ENCODE assay signal across 31 mouse cellular contexts in genomic region chr17:3803507-3803906, GRCm38 (mm10).
DNase-seq lines count a peak whose midpoint lies in the region; ATAC-seq and TF ChIP-seq lines count a peak whose summit lies in the region.
"Had no signal": no experiment of that assay in that cellular context is flagged by ENCODE, and none has a peak within 500 bp of the region (broad histone marks: within the 10 kb centered on the region; RNA-seq: fewer than 3 reads in every experiment).

No protein-coding gene starts in this region.

- no peaks in the 10 kb centered on the region for H3K27me3 ChIP-seq in forebrain, embryonic 16.5 days (replicated peaks; ENCODE audit: control insufficient read depth, insufficient read depth, low read length)
- no peaks in the 10 kb centered on the region for H3K27me3 ChIP-seq in forebrain, embryonic 15.5 days
- no peaks in the 10 kb centered on the region for H3K27me3 ChIP-seq in hindbrain, postnatal 0 days (ENCODE audit: insufficient read depth, low read length)
- H3K27me3 ChIP-seq in hindbrain, embryonic 12.5 days: no peaks in the 10 kb centered on the region
- no peaks in the 10 kb centered on the region for H3K27me3 ChIP-seq in neural tube, embryonic 14.5 days (ENCODE audit: control insufficient read depth, insufficient read depth, low read length)
- H3K27me3 ChIP-seq: embryonic facial prominence, embryonic 13.5 days; heart, embryonic 12.5 days; heart, embryonic 15.5 days had no signal

- TF ChIP-seq POLR2A in brain, embryonic 14.5 days (IDR thresholded peaks at IDR 0.05; ENCODE audit: borderline replicate concordance, extremely low read depth, insufficient read depth, insufficient read length, poor library complexity, severe bottlenecking): no peak

- H3K9me3 ChIP-seq in forebrain, embryonic 16.5 days (ENCODE audit: control insufficient read depth, low read length): no peaks in the 10 kb centered on the region
- no peaks in the 10 kb centered on the region for H3K9me3 ChIP-seq in forebrain, embryonic 15.5 days
- H3K9me3 ChIP-seq in hindbrain, postnatal 0 days (ENCODE audit: low read length): no peaks in the 10 kb centered on the region
- H3K9me3 ChIP-seq in hindbrain, embryonic 12.5 days (replicated peaks): no peaks in the 10 kb centered on the region
- H3K9me3 ChIP-seq in neural tube, embryonic 14.5 days (ENCODE audit: control insufficient read depth, low read length): no peaks in the 10 kb centered on the region
- H3K9me3 ChIP-seq: embryonic facial prominence, embryonic 10.5 days; embryonic facial prominence, embryonic 13.5 days; heart, embryonic 12.5 days; heart, embryonic 15.5 days; hindbrain, embryonic 10.5 days had no signal

- H3K4me3 ChIP-seq in forebrain, embryonic 16.5 days (replicated peaks; ENCODE audit: low read length): no peak overlapping the region
- H3K4me3 ChIP-seq in forebrain, embryonic 15.5 days: no peak overlapping the region
- H3K4me3 ChIP-seq in hindbrain, postnatal 0 days (ENCODE audit: low read length): no peak overlapping the region
- H3K4me3 ChIP-seq in hindbrain, embryonic 12.5 days: no peak overlapping the region
- H3K4me3 ChIP-seq in neural tube, embryonic 14.5 days (ENCODE audit: low read depth, low read length): no peak overlapping the region
- H3K4me3 ChIP-seq: embryonic facial prominence, embryonic 10.5 days; embryonic facial prominence, embryonic 13.5 days; erythroblast, embryonic 14.5 days; heart, embryonic 12.5 days; heart, embryonic 15.5 days; hindbrain, embryonic 10.5 days had no signal

- WGBS in forebrain, embryonic 16.5 days: 66% methylated on average over 1 of the region's 1 CpGs
- WGBS in forebrain, embryonic 15.5 days: 73% methylated on average over 1 of the region's 1 CpGs
- WGBS in hindbrain, postnatal 0 days: 60% methylated on average over 1 of the region's 1 CpGs
- WGBS in hindbrain, embryonic 12.5 days: 88% methylated on average over 1 of the region's 1 CpGs
- 63% methylated on average over 1 of the region's 1 CpGs for WGBS in neural tube, embryonic 14.5 days

- peak; percentile 25 for DNase-seq in hindbrain, postnatal 0 days (ENCODE audit: low spot score)
- DNase-seq in neural tube, embryonic 10.5 days (ENCODE audit: extremely low spot score, low spot score): no peak
- peak; percentile 62 for DNase-seq in brain, embryonic 14.5 days (ENCODE audit: low read depth)
- no peak for DNase-seq in cerebellum, adult 18-20 months
- DNase-seq: adrenal gland, adult 8-10 months; adrenal gland, postnatal 25 days; cerebellum, adult 11 months; cerebellum, adult 8-10 months; cerebellum, postnatal 10 days; cerebellum, postnatal 36 days; embryo, embryonic 11 days; gastrocnemius, postnatal 25 days; heart, adult 18-20 months; heart, postnatal 10 days; heart, postnatal 36 days; kidney, adult 18-20 months had no signal

- no peaks in the 10 kb centered on the region for H3K36me3 ChIP-seq in forebrain, embryonic 16.5 days (ENCODE audit: control insufficient read depth, insufficient read depth)
- no peaks in the 10 kb centered on the region for H3K36me3 ChIP-seq in forebrain, embryonic 15.5 days
- H3K36me3 ChIP-seq in hindbrain, postnatal 0 days (ENCODE audit: insufficient read depth, low read length): no peaks in the 10 kb centered on the region
- H3K36me3 ChIP-seq in hindbrain, embryonic 12.5 days: no peaks in the 10 kb centered on the region
- H3K36me3 ChIP-seq in neural tube, embryonic 14.5 days (ENCODE audit: control insufficient read depth, insufficient read depth, low read length): no peaks in the 10 kb centered on the region
- H3K36me3 ChIP-seq: embryonic facial prominence, embryonic 10.5 days; embryonic facial prominence, embryonic 13.5 days; heart, embryonic 12.5 days; heart, embryonic 15.5 days; hindbrain, embryonic 10.5 days had no signal

- no peak overlapping the region for H3K27ac ChIP-seq in forebrain, embryonic 16.5 days (ENCODE audit: low read length)
- H3K27ac ChIP-seq in forebrain, embryonic 15.5 days (replicated peaks): no peak overlapping the region; the same call in 1 of the 2 replicates
- H3K27ac ChIP-seq in hindbrain, postnatal 0 days: no peak overlapping the region
- no peak overlapping the region for H3K27ac ChIP-seq in hindbrain, embryonic 12.5 days
- H3K27ac ChIP-seq in neural tube, embryonic 14.5 days (ENCODE audit: low read depth, low read length): peak overlapping the region; percentile 16; the same call in 1 of the 2 replicates
- H3K27ac ChIP-seq: embryonic facial prominence, embryonic 10.5 days; embryonic facial prominence, embryonic 13.5 days; heart, embryonic 15.5 days; hindbrain, embryonic 10.5 days had no signal

- H3K4me2 ChIP-seq in forebrain, embryonic 16.5 days (ENCODE audit: low read length): no peak overlapping the region
- no peak overlapping the region for H3K4me2 ChIP-seq in forebrain, embryonic 15.5 days (replicated peaks)
- no peak overlapping the region for H3K4me2 ChIP-seq in hindbrain, postnatal 0 days (ENCODE audit: low read depth, low read length)
- H3K4me2 ChIP-seq in hindbrain, embryonic 12.5 days (replicated peaks): no peak overlapping the region
- H3K4me2 ChIP-seq in neural tube, embryonic 14.5 days (ENCODE audit: low read depth, low read length): no peak overlapping the region
- H3K4me2 ChIP-seq: embryonic facial prominence, embryonic 13.5 days; heart, embryonic 12.5 days; heart, embryonic 15.5 days had no signal

- peaks cover 7% of the 10 kb centered on the region for H3K4me1 ChIP-seq in forebrain, embryonic 16.5 days (replicated peaks; ENCODE audit: control insufficient read depth, insufficient read depth, low read length)
- peaks cover 15% of the 10 kb centered on the region for H3K4me1 ChIP-seq in forebrain, embryonic 15.5 days
- H3K4me1 ChIP-seq in hindbrain, postnatal 0 days (ENCODE audit: insufficient read depth, low read length): no peaks in the 10 kb centered on the region
- no peaks in the 10 kb centered on the region for H3K4me1 ChIP-seq in hindbrain, embryonic 12.5 days
- 0 out of 2 replicates have a peak, but pooled peaks cover 9% of the 10 kb centered on the region for H3K4me1 ChIP-seq in neural tube, embryonic 14.5 days (ENCODE audit: control insufficient read depth, insufficient read depth, low read length)
- H3K4me1 ChIP-seq: embryonic facial prominence, embryonic 10.5 days; embryonic facial prominence, embryonic 13.5 days; heart, embryonic 12.5 days; heart, embryonic 15.5 days; hindbrain, embryonic 10.5 days had no signal

- no peak overlapping the region for H3K9ac ChIP-seq in forebrain, embryonic 16.5 days (replicated peaks; ENCODE audit: low read depth, low read length)
- H3K9ac ChIP-seq in forebrain, embryonic 15.5 days (replicated peaks): no peak overlapping the region
- no peak overlapping the region for H3K9ac ChIP-seq in hindbrain, postnatal 0 days (replicated peaks; ENCODE audit: low read length)
- H3K9ac ChIP-seq in hindbrain, embryonic 12.5 days: no peak overlapping the region
- no peak overlapping the region for H3K9ac ChIP-seq in neural tube, embryonic 14.5 days (replicated peaks; ENCODE audit: low read depth, low read length)
- H3K9ac ChIP-seq: embryonic facial prominence, embryonic 13.5 days; heart, embryonic 12.5 days; heart, embryonic 15.5 days had no signal

- no peak for TF ChIP-seq CTCF in hindbrain, postnatal 0 days (IDR thresholded peaks at IDR 0.05; ENCODE audit: low read depth)
- no peak for TF ChIP-seq CTCF in brain, embryonic 14.5 days (IDR thresholded peaks at IDR 0.05; ENCODE audit: borderline replicate concordance, extremely low read depth, insufficient read depth, insufficient read length)

- ATAC-seq in forebrain, embryonic 16.5 days: 0 out of 2 replicates have a peak, but pooled peaks have one; percentile 55
- ATAC-seq in forebrain, embryonic 15.5 days (replicated peaks): no peak
- no peak for ATAC-seq in hindbrain, postnatal 0 days
- ATAC-seq in hindbrain, embryonic 12.5 days (ENCODE audit: low FRiP score): no peak
- no peak for ATAC-seq in neural tube, embryonic 14.5 days (ENCODE audit: low read depth)
- ATAC-seq: activated CD4-positive, CD25-positive, alpha-beta regulatory T cell, adult 4 months; CD4-positive, CD25-positive, alpha-beta regulatory T cell, adult 4 months; hindbrain, embryonic 16.5 days; inflammation-experienced regulatory T-cells, adult 6 months; intestine, embryonic 16.5 days had no signal

Comparison
In these comparisons a context has a peak if more than half of its experiments do, and no peak if none do; other contexts are left out.
1. DNase-seq: peak in hindbrain, postnatal 0 days (single experiment) and brain, embryonic 14.5 days (single experiment); none in neural tube, embryonic 10.5 days (single experiment) and cerebellum, adult 18-20 months (0 of 2).